Mouse (Mus musculus) adrenal gland, adult 2 months (tissue): Measurements from ENCODE around the gene Gpr31b. TPM values are rescaled to one million over a fixed set of nuclear protein-coding genes. Genes with fewer than 3 reads are reported as not detected.
"Not testable (repeated sequence)": the region's sequence is repeated elsewhere in the genome, so short reads cannot be mapped to it uniquely, and the experiment has no call there.

Experiments
- DNase-seq: peaks from one replicate; pipeline ENCODE4 v3.0.0; 2021
- long read RNA-seq: library from polyadenylated mRNA; stranded (forward); transcript quantifications from one replicate; pipeline ENCODE4 v2.0.0, GENCODE M21; 2021
- polyA plus RNA-seq: library from polyadenylated mRNA; depleted of rRNA; stranded (reverse); fragments of >200 nt; gene quantifications from 2 replicates; pipeline ENCODE4 v1.2.3, GENCODE M21; 2012; rRNA removed
- total RNA-seq, 2 experiments: library from RNA; stranded (reverse); gene quantifications; 2 replicates each; pipeline ENCODE4 v1.2.3; 2021

Gene Gpr31b
- total RNA-seq = 1 to 10 TPM in 1 of 2 experiments, under 1 TPM in 1; 0.26 to 1.2 TPM
- polyA plus RNA-seq = 0.51 and 1.2 TPM in 2 replicates
- long read RNA-seq = 0 reads

- DNase-seq = not testable (repeated sequence)
These were observed at the start of gene Gpr31b for GRCm38 (mm10) chr17:13052124-13052813. Gene Gpr31b, minus strand, starts transcription at chr17:13052296.

GRCm38 (mm10) chr17:13092960-13093359 lies 40.9 kb upstream of the Gpr31b start:
- not testable (repeated sequence) for DNase-seq

GRCm38 (mm10) chr17:13092100-13092764 lies 40.1 kb upstream of the Gpr31b start:
- DNase-seq = not testable (repeated sequence)

GRCm38 (mm10) chr17:13091510-13091909 lies 39.4 kb upstream of the Gpr31b start:
- DNase-seq = not testable (repeated sequence)

- not testable (repeated sequence) for DNase-seq
These were observed 17.1 kb upstream of the Gpr31b start for GRCm38 (mm10) chr17:13069227-13069626.

- DNase-seq = not testable (repeated sequence)
These were observed 15.8 kb upstream of the Gpr31b start for GRCm38 (mm10) chr17:13067864-13068385.

GRCm38 (mm10) chr17:13062882-13063281 lies 10.8 kb upstream of the Gpr31b start:
- DNase-seq = not testable (repeated sequence)

GRCm38 (mm10) chr17:13060804-13061203 lies 8.7 kb upstream of the Gpr31b start, which contains the start of gene Tcp10b:
Gene Tcp10b, plus strand, starts transcription at chr17:13061104.
- DNase-seq = not testable (repeated sequence)

GRCm38 (mm10) chr17:13043846-13044673 lies 8.0 kb downstream of the Gpr31b start:
- peak; percentile 43 for DNase-seq

- DNase-seq = not testable (repeated sequence)
These were observed 15.4 kb downstream of the Gpr31b start for GRCm38 (mm10) chr17:13036627-13037192.

- no peak for DNase-seq
These were observed 38.8 kb downstream of the Gpr31b start for GRCm38 (mm10) chr17:13013316-13013715.

GRCm38 (mm10) chr17:13009887-13010286 lies 42.2 kb downstream of the Gpr31b start:
- peak; percentile 54 for DNase-seq

- DNase-seq = peak; percentile 52
These were observed 43.6 kb downstream of the Gpr31b start for GRCm38 (mm10) chr17:13008528-13008927.

- peak; percentile 100 for DNase-seq
These were observed 44.2 kb downstream of the Gpr31b start for GRCm38 (mm10) chr17:13007730-13008425.

- DNase-seq = no peak
These were observed 45.1 kb downstream of the Gpr31b start for GRCm38 (mm10) chr17:13006984-13007383.

GRCm38 (mm10) chr17:13006546-13006945 lies 45.5 kb downstream of the Gpr31b start, which contains the start of gene Sod2:
Gene Sod2, plus strand, starts transcription at chr17:13006846.
- not testable (repeated sequence) for DNase-seq

- not testable (repeated sequence) for DNase-seq
These were observed 47.7 kb downstream of the Gpr31b start for GRCm38 (mm10) chr17:13004436-13004835.

GRCm38 (mm10) chr17:13002243-13002642 lies 49.9 kb downstream of the Gpr31b start:
- DNase-seq = not testable (repeated sequence)
